Mouse (Mus musculus): ENCODE measurements around the gene Rngtt.
"Not testable (repeated sequence)": the region's sequence is repeated elsewhere in the genome, so short reads cannot be mapped to it uniquely, and the experiment has no call there.

Rngtt gene

DNA sequence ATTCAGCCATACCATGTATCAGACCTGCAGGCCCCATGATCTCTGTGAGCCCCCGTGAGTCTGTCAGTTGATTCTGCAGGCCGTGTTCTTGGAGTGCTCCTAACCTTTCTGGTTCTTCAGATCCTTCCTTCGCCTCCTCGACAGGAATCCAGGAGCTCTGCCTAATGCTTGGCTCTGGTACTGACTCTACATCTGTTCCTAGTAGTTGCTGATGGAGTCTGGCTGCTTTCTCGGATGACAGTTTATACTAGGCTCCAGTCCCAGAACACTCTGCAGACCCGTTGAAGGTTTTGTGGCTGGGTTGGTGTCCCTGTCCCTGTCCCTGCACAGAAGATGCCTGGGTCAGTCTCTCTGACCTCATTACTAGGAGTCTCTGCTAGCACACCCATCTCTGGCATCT, 131.8 kb downstream of the Rngtt start:
- DNase-seq (ENCODE audit: low spot score), result no peak

DNA sequence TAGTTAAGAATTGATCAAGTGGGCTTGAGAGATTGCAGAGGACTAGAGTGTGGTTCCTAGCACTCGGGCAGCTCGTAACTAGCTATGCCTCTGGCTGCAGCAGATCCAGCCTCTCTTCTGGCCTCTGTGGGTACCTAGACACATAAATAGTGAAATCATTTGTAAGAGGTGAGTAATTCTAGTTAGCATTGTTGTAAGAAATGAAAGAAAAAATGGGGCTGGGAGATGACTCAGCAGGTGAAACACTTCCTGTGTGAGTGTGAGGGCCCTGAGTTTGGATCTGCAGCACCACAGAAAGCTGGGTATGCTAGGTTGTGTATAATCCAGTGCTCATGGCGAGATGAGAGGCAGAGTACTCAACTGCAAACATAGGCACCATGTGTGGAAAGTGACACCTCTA, 136.2 kb downstream of the Rngtt start:
- no peak for DNase-seq (ENCODE audit: low spot score)

DNA sequence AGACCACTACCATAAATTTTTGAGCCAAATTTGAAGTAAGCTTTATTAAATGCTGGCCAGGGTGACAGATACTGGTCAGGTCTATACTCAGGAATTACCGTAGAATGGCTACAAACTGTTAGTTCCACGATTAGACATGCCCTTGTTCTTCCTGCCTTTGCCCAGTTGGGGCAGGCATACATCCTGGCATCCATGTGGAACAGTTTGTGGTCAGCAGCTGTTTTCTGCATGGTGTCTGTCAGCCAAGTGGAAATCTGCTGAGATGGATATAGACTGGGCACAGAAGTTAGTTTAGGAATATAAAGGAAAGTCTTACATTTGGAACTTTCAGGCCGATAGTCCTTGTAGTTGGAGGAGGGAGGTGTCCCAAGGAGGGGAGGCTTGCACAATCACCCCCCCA, 136.8 kb downstream of the Rngtt start:
- DNase-seq (ENCODE audit: low spot score), result no peak

DNA sequence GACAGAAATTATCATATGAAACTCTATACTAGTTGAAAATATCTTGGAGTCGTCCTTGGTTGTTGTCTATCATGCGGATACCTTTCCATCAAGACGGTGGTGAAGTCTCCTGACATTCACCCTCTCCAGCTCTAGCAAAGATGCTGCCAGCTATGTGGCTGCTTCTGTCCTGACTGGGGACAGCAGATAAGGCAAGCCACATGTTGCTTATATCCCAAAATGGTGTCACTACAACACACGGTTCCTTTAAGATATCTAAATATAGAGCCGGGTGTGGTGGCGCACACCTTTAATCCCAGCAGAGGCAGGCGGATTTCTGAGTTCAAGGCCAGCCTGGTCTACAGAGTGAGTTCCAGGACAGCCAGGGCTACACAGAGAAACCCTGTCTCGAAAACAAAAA, 140.2 kb downstream of the Rngtt start:
- not testable (repeated sequence) for DNase-seq (ENCODE audit: low spot score)

DNA sequence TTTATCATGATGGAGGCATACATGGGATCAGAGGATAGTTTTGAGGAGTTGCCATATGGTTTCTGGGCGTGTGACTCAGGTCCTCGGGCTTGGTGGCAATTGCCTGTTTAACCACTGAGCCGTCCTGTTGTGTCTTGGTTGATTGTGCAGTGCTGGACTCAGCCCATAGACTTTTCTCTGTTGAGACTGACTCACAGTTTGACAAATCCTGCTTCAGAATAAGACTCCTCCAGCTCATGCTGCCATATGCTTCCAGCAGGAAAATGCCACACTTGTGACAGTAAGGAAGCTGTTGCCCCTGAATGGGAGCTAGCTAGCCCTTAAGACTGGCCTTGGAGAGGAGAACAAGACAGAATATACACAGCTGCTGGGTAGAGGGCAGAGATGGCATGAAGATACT, 149.7 kb downstream of the Rngtt start:
- DNase-seq (ENCODE audit: low spot score), result no peak

DNA sequence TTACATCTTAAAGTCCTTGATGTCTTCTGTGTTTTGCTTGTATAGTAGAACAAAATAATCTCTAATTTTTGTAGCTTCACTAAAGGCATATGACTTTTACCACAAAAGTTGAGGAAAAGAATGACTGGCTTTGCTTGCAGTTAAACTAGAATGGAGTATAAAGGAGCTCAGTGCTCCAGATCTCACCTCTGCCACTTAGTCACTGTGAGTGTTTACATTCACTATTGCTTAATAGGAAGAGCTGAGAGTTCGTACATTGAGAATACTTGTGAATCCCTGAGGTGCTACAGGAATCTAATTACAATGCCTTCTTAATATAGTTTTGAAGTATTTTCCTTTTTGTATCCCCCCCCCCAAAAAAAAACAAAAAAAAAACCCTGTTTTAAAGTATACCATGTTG, 154.3 kb downstream of the Rngtt start:
- DNase-seq (ENCODE audit: low spot score), result no peak

DNA sequence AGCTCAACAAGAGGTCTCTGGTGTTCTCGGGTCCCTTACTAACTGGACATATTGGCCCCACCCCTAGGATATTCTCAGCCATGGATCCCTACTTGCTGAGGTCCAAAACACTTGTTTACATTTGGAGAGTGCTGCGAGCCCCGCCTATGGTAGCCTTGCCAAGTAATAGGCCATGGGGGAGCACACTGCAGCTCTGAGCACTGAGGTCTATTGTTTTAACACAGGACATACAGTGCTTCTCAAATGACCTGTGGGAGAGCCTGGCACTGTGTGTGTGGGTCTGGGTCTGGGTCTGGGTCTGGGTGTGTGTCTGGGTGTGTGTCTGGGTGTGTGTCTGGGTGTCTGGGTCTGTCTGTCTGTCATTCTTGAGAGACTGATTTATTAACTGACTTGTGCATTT, 155.8 kb downstream of the Rngtt start:
- DNase-seq (ENCODE audit: low spot score), result no peak

DNA sequence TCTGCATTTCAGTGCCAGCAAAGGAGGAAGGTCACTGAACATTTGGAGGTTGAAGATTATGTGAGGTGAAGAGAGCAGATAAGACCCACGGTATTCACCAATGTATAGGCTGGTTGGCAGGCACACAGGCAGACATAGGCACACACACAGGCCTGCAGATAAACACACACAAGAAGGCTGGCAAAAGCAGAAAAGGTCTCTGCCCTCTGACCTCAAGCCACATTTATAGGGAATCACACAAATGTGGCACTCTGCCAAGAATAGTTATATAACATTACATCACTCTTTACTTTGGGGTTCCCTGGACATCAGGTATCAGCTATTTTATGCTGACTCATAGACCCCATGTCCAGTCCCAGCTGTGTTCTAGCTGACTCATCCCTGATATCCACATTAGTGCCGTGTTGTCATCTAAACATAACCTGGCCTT, 156.9 kb downstream of the Rngtt start:
- DNase-seq (ENCODE audit: low spot score), result no peak

DNA sequence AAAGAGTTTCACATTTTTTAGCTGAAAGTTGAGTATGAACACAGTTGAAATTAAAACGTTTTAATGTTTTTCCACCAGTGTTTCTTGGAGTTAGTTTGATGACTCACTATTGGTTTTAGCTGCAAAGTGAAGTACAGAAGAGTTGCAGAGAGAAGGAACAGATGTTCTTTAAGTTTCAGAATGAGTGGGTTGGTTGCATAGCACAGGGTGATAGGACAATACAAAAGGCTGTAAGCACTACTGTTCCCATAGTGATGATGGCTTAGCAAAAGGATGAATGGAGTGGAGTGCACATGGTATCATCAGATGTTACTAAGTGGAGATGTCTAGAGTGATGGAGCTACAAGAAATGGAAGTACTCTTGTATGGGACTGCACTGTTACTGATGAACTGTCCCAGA, 157.5 kb downstream of the Rngtt start:
- no peak for DNase-seq (ENCODE audit: low spot score)

DNA sequence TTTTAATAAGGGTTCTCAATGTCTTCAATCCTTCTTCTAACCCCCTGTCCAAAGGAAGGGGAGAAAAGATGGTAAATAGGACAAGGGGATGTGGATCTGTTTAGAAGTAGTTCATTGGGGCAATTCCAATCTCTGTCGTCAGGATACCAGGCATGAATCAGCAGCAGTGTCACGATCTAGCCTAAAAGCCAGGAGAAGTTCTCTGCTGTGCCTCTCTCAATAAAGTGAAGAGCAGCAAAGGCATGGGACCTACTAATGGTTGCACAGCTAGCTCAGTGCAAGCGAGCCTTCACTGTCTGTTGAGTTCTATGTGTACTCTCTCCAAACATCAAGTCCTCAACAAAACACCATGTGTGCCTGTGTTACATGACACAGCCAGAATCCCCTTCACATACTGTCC, 158.0 kb downstream of the Rngtt start:
- DNase-seq (ENCODE audit: low spot score), result no peak

DNA sequence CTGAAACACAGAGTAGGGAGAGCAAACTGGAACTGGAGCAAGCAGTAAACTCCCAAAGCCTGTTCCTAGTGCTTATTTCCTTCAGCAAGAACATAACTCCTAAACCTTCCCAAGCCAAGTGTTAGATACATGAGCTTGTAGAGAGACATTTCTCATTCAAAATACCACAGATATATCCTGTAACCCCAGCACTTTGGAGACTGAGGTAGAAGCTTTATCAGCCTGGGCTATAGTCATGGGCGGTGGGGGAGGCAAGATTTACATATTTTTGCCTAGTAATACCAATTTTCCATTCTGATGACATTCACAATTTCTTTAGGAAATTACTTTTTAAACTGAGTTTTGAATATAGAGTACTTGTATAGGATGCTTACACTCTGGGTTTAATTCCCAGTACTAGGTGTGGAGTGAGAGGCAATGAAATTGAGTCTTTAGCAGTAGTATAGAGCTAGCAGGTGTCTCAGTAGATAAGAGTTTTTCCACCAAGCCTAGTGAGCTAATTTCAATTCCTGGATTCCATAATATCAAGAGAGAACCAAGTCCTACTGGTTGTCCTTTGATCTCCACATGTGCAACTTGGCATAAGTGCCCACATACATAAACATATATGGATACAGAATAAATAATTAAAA, 160.7 kb downstream of the Rngtt start:
- no peak for DNase-seq (ENCODE audit: low spot score)

DNA sequence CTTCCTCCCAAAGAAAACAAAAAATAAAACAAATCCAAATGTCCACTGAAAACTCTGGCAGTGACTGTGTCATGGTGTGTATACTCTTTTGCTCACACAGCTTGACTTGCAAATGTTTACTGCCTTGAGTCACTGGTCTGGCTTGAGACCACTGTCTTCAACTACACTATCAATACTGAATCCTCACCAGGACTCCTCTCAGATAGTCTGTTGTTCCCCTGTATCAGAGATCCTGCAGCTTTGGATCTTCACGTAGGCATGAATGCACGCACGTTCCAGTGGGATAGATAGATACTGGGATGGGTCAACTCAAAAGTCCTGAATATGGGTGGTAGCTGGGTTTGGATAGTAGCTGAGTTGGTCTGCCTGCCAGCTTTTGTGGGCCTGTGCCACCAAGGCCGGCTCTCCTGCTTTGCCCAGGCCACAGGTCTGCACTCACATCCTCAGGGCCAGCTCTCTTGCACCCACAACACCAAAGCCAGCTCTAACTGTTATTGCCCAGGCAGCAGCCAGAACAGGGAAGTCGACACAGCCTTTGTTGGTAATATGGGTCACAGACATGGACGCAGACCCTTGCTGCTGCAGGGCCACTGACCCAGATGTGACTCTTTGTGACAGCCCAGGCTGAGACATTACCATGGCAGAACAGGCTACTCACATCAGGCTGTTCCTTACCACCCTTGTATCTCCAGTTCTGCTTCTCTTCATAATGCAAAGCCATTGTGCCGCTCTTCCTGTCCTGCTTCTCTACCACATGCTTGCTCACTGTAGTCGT, 168.1 kb downstream of the Rngtt start:
- no peak for DNase-seq (ENCODE audit: low spot score)

DNA sequence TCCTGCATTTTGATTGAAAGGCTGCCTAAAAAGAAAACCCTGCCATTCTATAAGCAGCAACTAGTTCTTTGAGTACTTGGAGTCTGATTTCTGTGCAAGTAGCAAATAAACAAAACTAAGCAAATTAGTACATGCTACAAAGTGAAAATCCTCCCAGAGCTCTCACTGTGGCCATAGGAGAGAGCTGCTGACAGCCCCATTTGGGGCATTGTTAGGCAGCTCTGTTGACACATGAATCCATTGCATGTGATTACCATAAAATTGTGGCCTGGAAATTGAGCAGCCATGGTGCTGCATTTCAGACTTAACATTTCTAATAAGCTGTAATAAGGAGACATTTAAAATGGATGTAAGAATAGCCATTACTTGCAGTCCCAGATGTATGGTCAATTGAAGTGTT, 171.6 kb downstream of the Rngtt start:
- no peak for DNase-seq (ENCODE audit: low spot score)

DNA sequence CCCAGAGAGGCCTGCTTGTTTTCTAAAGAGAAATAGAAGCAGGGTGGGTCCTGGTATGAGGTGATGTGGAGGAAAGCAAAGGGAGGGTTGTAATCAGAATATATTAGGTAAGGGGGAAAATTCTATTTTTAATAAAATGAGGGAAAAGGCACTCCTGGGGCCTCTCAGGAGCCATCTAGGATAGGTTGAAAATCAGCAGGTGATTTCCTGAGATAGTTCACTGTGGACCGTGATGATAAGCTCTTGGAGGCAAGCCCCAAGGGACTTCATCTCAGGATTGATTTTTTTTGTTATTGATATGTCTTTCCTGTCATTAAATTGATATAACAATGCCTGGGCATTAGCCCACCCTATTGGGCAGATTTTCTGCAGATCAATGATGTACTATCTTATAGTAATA, 175.9 kb downstream of the Rngtt start:
- no peak for DNase-seq (ENCODE audit: low spot score)

DNA sequence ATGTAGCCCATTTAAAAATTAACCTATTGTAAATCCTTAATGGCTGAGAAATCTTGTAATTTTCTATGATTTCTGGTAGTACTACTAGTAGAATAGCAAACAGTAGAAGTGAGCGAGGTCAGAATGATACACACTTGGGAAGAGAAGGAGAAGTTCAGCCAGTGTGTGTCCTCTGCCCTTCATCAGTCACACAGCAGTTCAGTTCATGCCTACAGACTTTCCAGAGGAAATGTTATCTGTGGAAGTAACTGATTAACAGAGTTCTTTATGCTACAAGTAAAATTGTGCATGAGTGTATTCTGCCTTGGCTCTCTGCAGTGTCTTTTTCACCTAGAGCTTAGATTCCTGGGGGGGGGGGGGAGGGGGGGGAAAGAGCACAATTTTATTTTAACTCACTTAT, 181.0 kb downstream of the Rngtt start:
- DNase-seq (ENCODE audit: low spot score), result no peak

DNA sequence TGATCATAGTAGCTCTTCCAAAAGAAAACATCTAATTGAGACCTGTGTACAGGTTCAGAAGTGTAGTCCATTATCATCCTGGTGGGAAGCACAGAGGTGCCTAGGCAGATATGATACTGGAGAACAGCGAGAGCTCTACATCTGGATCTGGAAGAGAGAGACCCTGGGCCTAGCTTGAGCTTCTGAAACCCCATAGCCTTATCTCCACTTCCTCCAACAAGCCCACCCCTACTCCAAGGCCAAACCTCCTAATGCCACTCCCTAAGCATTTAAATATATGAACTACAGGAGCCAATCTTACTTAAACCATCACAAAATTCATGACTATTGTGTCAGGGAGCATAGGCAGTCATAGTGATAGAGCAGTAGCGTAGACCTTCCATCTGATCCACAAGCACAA, 184.3 kb downstream of the Rngtt start:
- DNase-seq (ENCODE audit: low spot score), result no peak

DNA sequence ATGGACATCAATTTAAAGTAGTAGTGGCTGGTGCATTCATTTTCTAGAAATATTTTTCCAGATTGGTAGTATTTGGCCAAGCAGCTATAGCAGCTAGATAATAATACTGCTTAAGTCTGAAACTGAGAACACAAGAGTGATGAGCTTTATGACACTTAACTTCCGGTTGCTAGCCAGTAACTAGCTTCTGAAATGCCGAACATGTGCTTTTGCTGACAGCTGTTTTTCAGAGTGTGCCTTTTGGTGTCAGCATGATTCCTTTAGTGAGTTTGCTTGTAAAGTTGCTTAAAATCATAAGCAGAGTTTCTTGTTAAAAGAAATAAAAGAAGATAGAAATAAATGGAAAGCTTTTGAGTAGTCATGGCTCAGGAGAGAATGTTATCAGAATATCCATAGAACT, 186.9 kb downstream of the Rngtt start:
- no peak for DNase-seq (ENCODE audit: low spot score)

DNA sequence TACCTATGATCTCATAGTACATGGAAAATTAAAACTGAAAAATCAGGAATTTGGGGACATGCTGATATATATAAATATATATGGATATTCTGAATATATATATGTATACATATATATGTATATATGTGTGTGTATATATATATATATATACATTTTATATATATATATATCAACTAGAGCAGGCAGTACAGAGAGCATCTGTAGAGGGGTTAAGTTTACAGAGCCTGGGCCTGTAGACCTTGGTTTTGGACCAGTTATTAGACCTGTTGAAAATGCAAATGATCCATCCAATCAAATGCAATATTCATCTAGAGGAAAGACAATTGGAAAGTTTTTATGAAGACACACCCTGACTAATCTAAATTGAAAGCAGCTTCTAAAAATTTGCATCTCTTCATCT, 187.5 kb downstream of the Rngtt start:
- no peak for DNase-seq (ENCODE audit: low spot score)

DNA sequence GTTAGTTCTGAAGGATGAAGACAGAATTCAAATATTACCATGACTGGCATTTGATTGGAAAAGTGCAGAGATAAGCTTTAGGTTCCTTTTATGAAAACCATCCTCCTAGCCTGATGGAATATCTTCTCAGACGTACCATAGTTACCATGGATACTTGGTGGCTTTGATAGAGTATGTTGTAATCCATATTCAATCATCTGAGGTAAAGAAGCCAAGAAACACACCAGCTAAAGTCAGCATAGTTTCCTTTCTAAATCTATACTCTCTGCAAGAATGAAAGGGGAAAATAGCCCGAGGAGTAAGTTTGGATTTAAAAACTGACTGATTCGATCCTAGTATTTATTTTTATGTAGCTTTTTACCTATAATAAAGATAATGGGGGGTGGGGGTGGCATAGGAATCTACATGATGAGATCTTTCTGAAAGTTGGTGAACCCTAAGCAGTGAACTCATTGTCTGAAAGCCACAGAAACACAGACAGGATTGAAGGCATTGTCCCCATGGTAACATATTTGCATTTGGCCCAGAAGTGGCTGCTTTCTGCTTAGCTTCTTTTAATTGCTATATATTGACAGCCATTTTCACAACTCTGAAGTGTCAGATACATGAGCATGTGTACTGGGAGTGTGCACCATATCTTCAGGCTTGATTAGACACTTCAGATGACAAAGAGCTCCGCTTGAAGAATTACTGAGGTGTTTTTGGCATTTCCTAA, 188.2 kb downstream of the Rngtt start:
- no peak for DNase-seq (ENCODE audit: low spot score)

DNA sequence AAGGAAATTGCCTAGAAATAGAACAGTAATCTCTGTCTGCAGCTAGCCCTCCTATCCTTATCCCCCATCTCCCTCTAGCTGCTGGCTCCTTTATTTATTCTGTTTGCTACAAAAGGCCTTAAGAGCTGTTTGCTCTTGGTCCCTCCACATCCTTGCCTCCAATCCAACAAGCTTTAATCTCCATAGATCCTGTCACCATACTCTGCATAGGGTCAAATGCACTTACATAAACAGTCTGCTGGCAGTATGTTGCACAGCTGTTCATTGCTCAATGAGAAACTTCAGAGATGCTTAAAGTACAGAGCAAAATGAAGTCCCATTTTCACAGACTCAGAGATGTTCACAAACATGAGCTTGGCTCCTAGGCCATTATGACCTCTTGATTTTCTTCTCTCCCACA, 196.5 kb downstream of the Rngtt start:
- no peak for DNase-seq (ENCODE audit: low spot score)

DNA sequence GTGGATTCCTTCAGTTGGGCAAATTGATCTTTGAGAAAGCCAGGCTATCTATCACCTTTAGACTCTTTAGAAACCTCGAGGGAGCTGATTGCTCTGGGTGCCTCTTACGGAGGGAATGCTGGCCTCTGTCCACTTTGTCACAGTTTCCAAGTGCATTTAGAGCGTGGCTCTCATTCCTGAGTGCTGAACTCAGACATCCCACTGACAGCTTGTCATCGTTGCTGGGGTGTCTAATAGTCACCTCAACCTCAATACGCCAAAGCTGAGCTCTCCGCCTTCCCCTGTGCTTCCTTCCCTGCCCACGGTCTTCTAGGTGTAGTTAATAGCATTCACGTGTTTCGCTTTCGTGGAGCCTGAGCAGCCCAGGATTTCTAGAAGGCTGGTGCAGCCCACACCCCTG, 200.4 kb downstream of the Rngtt start:
- DNase-seq (ENCODE audit: low spot score), result no peak

DNA sequence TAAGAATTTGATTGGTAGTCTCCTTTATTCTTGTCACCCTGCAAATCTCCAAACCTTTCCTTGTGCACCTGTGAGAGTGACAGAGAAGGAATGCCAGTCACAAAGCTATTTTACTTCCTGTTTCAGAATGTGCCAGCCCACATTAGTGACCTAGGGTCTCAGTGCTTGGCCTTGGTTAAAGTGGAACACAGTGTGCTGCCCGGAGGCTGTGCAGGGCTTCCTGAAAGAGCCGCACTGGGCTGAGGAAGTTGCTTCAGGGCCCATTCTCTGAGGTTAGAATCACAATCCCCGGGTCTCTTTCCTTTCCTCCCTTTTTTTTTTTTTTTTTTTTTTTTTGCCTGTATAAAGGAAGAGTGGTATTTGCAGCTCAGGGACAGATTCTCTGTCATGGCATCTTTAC, 203.3 kb downstream of the Rngtt start:
- DNase-seq (ENCODE audit: low spot score), result no peak
